Mouse (Mus musculus): ENCODE data around the gene Mctp2.

- no peak for TF ChIP-seq POLR2A (IDR thresholded peaks at IDR 0.05; ENCODE audit: low read depth, low read length)
- TF ChIP-seq CTCF (IDR thresholded peaks at IDR 0.05; ENCODE audit: borderline replicate concordance, insufficient read depth, low read length), result no peak
These were observed 160.5 kb downstream of the Mctp2 start for GRCm38 (mm10) chr7:72145726-72146520.
